Mouse (Mus musculus): Measurements from ENCODE around the gene Marcksl1. TPM values are rescaled to one million over a fixed set of nuclear protein-coding genes. Genes with fewer than 3 reads are reported as not detected.

Gene Marcksl1
- total and polyA plus RNA-seq, 3 experiments: 25.3 to 62.7 TPM; not detected in 1

DNA sequence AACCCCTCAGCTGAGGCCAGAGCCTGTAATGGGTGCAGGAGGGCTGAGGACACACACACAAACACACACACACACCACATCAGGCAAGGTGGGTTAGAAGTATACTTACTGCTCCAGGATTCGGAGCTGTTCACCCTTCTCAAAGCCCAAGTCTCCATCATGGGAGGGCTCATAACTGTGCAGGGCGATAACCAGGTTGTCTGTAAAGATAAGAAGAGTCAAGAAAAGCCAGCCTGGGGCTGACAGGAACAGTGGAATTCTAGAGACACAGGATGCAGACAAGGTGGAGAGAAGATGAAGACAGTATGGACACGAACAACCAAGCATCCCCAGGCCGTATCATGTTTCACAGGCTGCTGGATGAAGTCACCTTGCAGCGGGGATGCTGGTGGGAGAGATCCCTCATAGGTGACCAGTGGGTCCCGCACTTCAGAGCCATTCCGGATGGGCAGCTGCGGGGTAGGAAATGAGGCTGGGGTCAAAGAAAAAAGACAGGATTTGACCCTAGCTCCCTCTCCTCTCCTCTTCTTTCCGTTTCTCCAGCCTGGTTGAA lies 44.0 kb downstream of the Marcksl1 start (continued):
- TF ChIP-seq ELF1 (IDR thresholded peaks at IDR 0.05; ENCODE audit: low read depth, low read length) (no peak), MYC (IDR thresholded peaks at IDR 0.05; ENCODE audit: low read depth, low read length) (no peak), TCF12 (IDR thresholded peaks at IDR 0.05; ENCODE audit: low read depth, low read length) (peak; percentile 91), SIN3A (IDR thresholded peaks at IDR 0.05; ENCODE audit: low read length) (no peak), MAX (IDR thresholded peaks at IDR 0.05; ENCODE audit: low read length) (no peak), USF1 (IDR thresholded peaks at IDR 0.05; ENCODE audit: low read depth, low read length) (no peak), TBP (IDR thresholded peaks at IDR 0.05; ENCODE audit: low read depth, low read length) (no peak), BHLHE40 (IDR thresholded peaks at IDR 0.05; ENCODE audit: borderline replicate concordance, low read depth, low read length) (no peak), ZNF384 (IDR thresholded peaks at IDR 0.05; ENCODE audit: low read depth, low read length) (no peak), NRF1 (IDR thresholded peaks at IDR 0.05; ENCODE audit: insufficient read depth, low read depth, low read length, poor library complexity, severe bottlenecking) (no peak), MXI1 (IDR thresholded peaks at IDR 0.05; ENCODE audit: low read depth, low read length) (no peak), UBTF (IDR thresholded peaks at IDR 0.05; ENCODE audit: borderline replicate concordance, insufficient read depth, low read depth, low read length) (no peak), RAD21 (IDR thresholded peaks at IDR 0.05; ENCODE audit: low read depth, low read length) (no peak), ETS1 (IDR thresholded peaks at IDR 0.05; ENCODE audit: low read depth, low read length) (no peak; the same call in 1 of the 2 replicates), JUND (IDR thresholded peaks at IDR 0.05; ENCODE audit: low read depth, low read length) (no peak), TAL1 (IDR thresholded peaks at IDR 0.05; ENCODE audit: low read length) (peak; percentile 75), ZKSCAN1 (IDR thresholded peaks at IDR 0.05; ENCODE audit: low read depth, low read length) (no peak), NELFE (IDR thresholded peaks at IDR 0.05; ENCODE audit: low read depth, low read length) (no peak), E2F4 (IDR thresholded peaks at IDR 0.05; ENCODE audit: borderline replicate concordance, low read depth, low read length) (no peak), KAT2A (conservative IDR thresholded peaks at IDR 0.05; ENCODE audit: low read depth, low read length) (no peak), MEF2A (IDR thresholded peaks at IDR 0.05; ENCODE audit: extremely low read depth, insufficient replicate concordance, low read depth, low read length, poor library complexity, severe bottlenecking) (no peak), CHD2 (IDR thresholded peaks at IDR 0.05; ENCODE audit: low read length) (no peak), ZMIZ1 (IDR thresholded peaks at IDR 0.05; ENCODE audit: low read depth, low read length) (no peak), SMC3 (IDR thresholded peaks at IDR 0.05; ENCODE audit: low read depth, low read length) (no peak), MAZ (IDR thresholded peaks at IDR 0.05; ENCODE audit: low read depth, low read length) (no peak)
